Mouse (Mus musculus): ENCODE data around the gene Crbn.

Crbn gene

GRCm38 (mm10) chr6:106799333-106800226, at the start of gene Crbn:
TSS of gene Crbn (minus strand) at chr6:106800077.
- in situ Hi-C loops (cut with MboI; ENCODE audit: low pct_unique_long_range_greater_than_20kb in 1 of 2, low sequenced_read_pairs in 2 of 2, unreplicated experiment in 1 of 2) = loop anchor here (10.0 to 25.0 kb wide), 2 partner anchors 325 to 1263 kb away; partner anchors contain the start of gene Setmar (in 2 of the 2)

- in situ Hi-C loops (cut with MboI; ENCODE audit: low pct_unique_long_range_greater_than_20kb in 1 of 2, low sequenced_read_pairs in 2 of 2, unreplicated experiment in 1 of 2) = no loop called here
Observed at GRCm38 (mm10) chr6:106840181-106840580, 40.3 kb upstream of the Crbn start.

GRCm38 (mm10) chr6:106838053-106838452, 38.2 kb upstream of the Crbn start:
- in situ Hi-C loops (cut with MboI; ENCODE audit: low pct_unique_long_range_greater_than_20kb in 1 of 2, low sequenced_read_pairs in 2 of 2, unreplicated experiment in 1 of 2) = no loop called here

- in situ Hi-C loops (cut with MboI; ENCODE audit: low pct_unique_long_range_greater_than_20kb in 1 of 2, low sequenced_read_pairs in 2 of 2, unreplicated experiment in 1 of 2) = no loop called here
Observed at GRCm38 (mm10) chr6:106835316-106835715, 35.4 kb upstream of the Crbn start.

DNA sequence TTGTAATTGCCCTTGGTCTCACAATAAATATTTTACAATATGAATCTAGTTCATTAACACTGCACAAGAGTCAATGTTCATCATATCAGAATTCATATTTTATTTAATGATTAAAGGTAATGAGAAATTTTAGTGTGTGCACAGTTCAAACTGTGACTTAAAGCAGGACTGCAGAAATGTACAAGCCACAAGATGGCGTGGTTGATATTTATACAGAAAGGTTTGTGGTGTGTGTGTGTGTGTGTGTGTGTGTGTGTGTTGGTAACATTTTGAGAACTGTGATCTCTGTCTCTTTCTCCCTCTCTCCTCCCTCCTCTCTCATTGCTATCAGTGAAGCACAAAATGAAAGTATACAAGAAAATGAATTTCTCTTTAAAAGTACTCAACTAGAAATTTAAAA, 22.5 kb upstream of the Crbn start:
- in situ Hi-C loops (cut with MboI; ENCODE audit: low pct_unique_long_range_greater_than_20kb in 1 of 2, low sequenced_read_pairs in 2 of 2, unreplicated experiment in 1 of 2) = loop anchor here (25.0 kb wide), 1 partner anchor 1240 kb away; the partner anchor contains the start of gene Setmar (in 2 of the 2)

DNA sequence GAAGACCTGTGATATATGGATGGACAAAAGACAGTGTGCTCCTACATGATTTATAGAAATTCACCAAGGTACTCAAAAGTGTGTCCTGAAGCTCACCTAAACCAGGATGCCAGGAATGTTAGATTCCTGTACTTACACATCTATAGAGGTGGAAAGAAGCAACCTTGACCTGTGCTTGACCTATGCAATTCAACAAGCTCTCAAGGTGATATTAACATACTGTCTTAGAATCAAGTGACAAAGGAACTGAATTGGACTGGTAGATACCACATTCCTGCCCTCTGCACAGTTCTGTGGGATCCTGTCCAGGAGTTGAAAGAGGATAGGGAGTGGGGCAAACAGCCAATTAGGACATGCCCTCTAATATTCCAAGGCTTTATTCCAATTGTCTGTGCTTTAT, 20.7 kb upstream of the Crbn start:
- in situ Hi-C loops (cut with MboI; ENCODE audit: low pct_unique_long_range_greater_than_20kb in 1 of 2, low sequenced_read_pairs in 2 of 2, unreplicated experiment in 1 of 2) = loop anchor here (25.0 kb wide), 1 partner anchor 1242 kb away; the partner anchor contains the start of gene Setmar (in 2 of the 2)

DNA sequence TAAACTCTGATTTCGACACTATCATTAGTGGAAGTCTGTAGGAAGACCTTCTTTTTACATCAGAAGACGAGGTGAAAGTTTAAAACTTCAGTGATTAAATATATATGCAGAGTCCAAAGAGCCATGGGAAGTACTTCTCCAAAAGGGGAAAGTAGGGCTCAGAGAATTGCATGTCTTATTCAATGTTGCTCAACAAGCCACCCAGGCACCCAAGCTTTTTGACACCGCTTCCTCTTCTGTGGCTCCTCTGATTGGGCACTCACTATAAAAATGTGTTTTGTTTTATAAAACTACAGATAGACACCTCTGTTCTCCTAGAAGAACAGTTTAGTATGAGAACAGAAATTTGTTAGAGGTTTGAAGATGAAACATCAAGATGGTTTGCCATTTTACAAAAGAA, 20.0 kb upstream of the Crbn start:
- in situ Hi-C loops (cut with MboI; ENCODE audit: low pct_unique_long_range_greater_than_20kb in 1 of 2, low sequenced_read_pairs in 2 of 2, unreplicated experiment in 1 of 2) = loop anchor here (25.0 kb wide), 1 partner anchor 1242 kb away; the partner anchor contains the start of gene Setmar (in 2 of the 2)

- in situ Hi-C loops (cut with MboI; ENCODE audit: low pct_unique_long_range_greater_than_20kb in 1 of 2, low sequenced_read_pairs in 2 of 2, unreplicated experiment in 1 of 2) = loop anchor here (25.0 kb wide), 1 partner anchor 1243 kb away; the partner anchor contains the start of gene Setmar (in 2 of the 2)
Observed at GRCm38 (mm10) chr6:106819246-106819645, 19.4 kb upstream of the Crbn start.

- in situ Hi-C loops (cut with MboI; ENCODE audit: low pct_unique_long_range_greater_than_20kb in 1 of 2, low sequenced_read_pairs in 2 of 2, unreplicated experiment in 1 of 2) = loop anchor here (25.0 kb wide), 1 partner anchor 1252 kb away; the partner anchor contains the start of gene Setmar (in 2 of the 2)
Observed at GRCm38 (mm10) chr6:106810686-106811085, 10.8 kb upstream of the Crbn start.

GRCm38 (mm10) chr6:106809161-106809560, 9.3 kb upstream of the Crbn start:
- in situ Hi-C loops (cut with MboI; ENCODE audit: low pct_unique_long_range_greater_than_20kb in 1 of 2, low sequenced_read_pairs in 2 of 2, unreplicated experiment in 1 of 2) = loop anchor here (10.0 to 25.0 kb wide), 2 partner anchors 316 to 1253 kb away; partner anchors contain the start of gene Setmar (in 2 of the 2)

DNA sequence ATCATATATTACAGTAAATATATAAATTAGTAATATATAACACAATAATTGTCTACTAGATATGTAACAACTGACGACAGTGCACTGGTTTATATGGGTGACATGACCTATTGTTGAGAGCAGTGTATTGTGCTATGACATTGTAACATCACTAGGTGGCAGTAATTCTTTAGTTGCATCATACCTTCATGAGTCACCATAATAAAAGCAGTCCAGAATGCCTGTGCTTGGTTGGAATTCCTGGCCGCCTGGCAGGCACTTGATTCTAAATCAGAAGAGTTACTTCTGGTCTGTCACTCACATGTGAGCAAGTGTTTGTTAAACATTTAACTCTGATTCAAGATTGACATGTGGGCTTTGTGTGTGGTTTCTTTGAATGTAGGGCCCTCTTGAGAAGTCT, 5.0 kb upstream of the Crbn start:
- in situ Hi-C loops (cut with MboI; ENCODE audit: low pct_unique_long_range_greater_than_20kb in 1 of 2, low sequenced_read_pairs in 2 of 2, unreplicated experiment in 1 of 2) = loop anchor here (10.0 to 25.0 kb wide), 2 partner anchors 320 to 1257 kb away; partner anchors contain the start of gene Setmar (in 2 of the 2)

- in situ Hi-C loops (cut with MboI; ENCODE audit: low pct_unique_long_range_greater_than_20kb in 1 of 2, low sequenced_read_pairs in 2 of 2, unreplicated experiment in 1 of 2) = loop anchor here (10.0 to 25.0 kb wide), 2 partner anchors 325 to 1262 kb away; partner anchors contain the start of gene Setmar (in 2 of the 2)
Observed at GRCm38 (mm10) chr6:106800227-106800557, 315 bp upstream of the Crbn start.

DNA sequence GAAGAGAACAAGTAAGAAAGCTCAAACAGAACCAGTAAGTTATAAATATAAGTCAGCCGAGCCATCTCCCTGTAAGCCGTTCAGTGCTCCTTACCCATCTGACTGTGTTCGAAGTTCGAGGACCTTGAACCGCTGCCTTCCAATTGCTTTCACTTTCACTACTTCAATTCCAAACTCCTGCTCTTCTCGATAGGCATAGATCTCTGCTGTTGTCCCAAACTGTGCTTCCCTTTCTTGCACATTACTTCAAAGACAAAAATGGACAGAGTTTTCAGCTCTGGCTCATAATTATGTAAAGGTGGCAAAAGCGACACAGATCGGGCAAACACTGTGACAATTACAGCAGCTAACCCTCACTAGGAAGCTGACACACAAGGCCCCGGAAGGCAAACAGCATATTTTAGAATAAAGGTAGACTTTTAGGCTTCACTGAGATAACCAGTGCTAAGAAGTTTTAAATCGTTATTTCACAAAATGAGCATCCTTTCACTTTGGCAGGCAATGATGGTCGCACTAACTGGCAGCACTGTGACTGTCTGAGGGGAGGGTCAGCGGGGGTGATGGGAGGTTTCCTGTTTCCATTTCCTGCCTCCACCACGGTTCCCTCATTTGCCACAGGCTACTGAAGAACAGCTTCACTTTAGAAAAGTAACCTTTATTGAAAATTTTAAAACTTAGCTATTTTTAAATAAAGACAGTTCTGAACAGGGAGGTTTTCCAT, 5.6 kb downstream of the Crbn start:
- in situ Hi-C loops (cut with MboI; ENCODE audit: low pct_unique_long_range_greater_than_20kb in 1 of 2, low sequenced_read_pairs in 2 of 2, unreplicated experiment in 1 of 2) = no loop called here

- in situ Hi-C loops (cut with MboI; ENCODE audit: low pct_unique_long_range_greater_than_20kb in 1 of 2, low sequenced_read_pairs in 2 of 2, unreplicated experiment in 1 of 2) = no loop called here
Observed at GRCm38 (mm10) chr6:106793621-106794020, 6.3 kb downstream of the Crbn start.

DNA sequence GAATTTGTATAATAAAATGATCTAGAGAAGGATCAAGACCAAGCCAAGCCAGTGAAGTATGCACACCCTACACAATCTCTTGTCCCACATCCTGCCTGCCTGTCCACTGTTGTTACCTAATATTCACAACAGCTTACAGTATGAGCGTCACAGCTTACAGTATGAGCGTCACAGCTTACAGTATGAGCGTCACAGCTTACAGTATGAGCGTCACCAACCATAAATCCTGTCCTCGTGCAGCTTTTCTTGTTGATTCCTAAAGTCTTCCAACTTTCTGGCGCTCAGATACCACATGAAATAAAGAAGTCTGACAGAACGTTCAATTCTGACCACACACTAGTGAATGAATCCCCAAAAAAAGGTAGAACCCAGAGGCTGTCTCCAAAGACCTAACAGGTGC, 6.8 kb downstream of the Crbn start:
- in situ Hi-C loops (cut with MboI; ENCODE audit: low pct_unique_long_range_greater_than_20kb in 1 of 2, low sequenced_read_pairs in 2 of 2, unreplicated experiment in 1 of 2) = no loop called here

GRCm38 (mm10) chr6:106792486-106792885, 7.4 kb downstream of the Crbn start:
- in situ Hi-C loops (cut with MboI; ENCODE audit: low pct_unique_long_range_greater_than_20kb in 1 of 2, low sequenced_read_pairs in 2 of 2, unreplicated experiment in 1 of 2) = no loop called here

DNA sequence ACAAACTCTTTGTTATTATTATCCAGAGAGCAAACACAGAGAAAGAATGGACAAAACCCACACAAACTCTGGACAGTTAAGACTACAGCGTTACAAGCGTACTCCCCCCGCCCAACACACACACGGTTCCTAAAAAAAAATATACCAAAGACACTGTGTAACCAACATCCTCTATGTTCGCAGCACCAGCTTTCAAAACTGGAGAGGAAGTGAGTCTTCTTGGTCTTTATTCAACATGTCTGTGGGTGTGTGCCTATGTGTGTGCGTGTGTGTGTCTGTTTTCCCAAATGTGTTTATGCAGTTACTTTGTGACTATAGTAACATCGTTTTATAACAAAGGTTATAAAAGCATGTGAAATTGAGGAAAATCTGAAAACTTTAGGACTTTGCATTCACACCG, 8.4 kb downstream of the Crbn start:
- in situ Hi-C loops (cut with MboI; ENCODE audit: low pct_unique_long_range_greater_than_20kb in 1 of 2, low sequenced_read_pairs in 2 of 2, unreplicated experiment in 1 of 2) = no loop called here

- in situ Hi-C loops (cut with MboI; ENCODE audit: low pct_unique_long_range_greater_than_20kb in 1 of 2, low sequenced_read_pairs in 2 of 2, unreplicated experiment in 1 of 2) = no loop called here
Observed at GRCm38 (mm10) chr6:106787138-106787537, 12.7 kb downstream of the Crbn start.

- in situ Hi-C loops (cut with MboI; ENCODE audit: low pct_unique_long_range_greater_than_20kb in 1 of 2, low sequenced_read_pairs in 2 of 2, unreplicated experiment in 1 of 2) = no loop called here
Observed at GRCm38 (mm10) chr6:106770046-106770445, 29.8 kb downstream of the Crbn start.
